Mouse (Mus musculus): Measurements from ENCODE around the gene Klhdc8a. TPM values are rescaled to one million over a fixed set of nuclear protein-coding genes. Genes with fewer than 3 reads are reported as not detected.
"Not testable (repeated sequence)": the region's sequence is repeated elsewhere in the genome, so short reads cannot be mapped to it uniquely, and the experiment has no call there.

The Klhdc8a gene
- polyA plus RNA-seq, 1 experiment from 2014 or later = 1.2 TPM

- H3K36me3 ChIP-seq (ENCODE audit: poor library complexity, severe bottlenecking) = peaks cover under 1% of the 10 kb centered on the region; the same call in 1 of the 2 replicates
- no peak overlapping the region for H3K27ac ChIP-seq
- 39% methylated on average over 8 of the region's 8 CpGs for WGBS
- no peak overlapping the region for H3K4me2 ChIP-seq
- no peaks in the 10 kb centered on the region for H3K9me3 ChIP-seq (replicated peaks)
- H3K4me3 ChIP-seq = no peak overlapping the region
- no peak overlapping the region for H3K9ac ChIP-seq
- no peaks in the 10 kb centered on the region for H3K27me3 ChIP-seq
- no peak for ATAC-seq
- H3K4me1 ChIP-seq = peaks cover 28% of the 10 kb centered on the region
Measured at GRCm38 (mm10) chr1:132338027-132338660, 39.7 kb downstream of the Klhdc8a start.

- no peaks in the 10 kb centered on the region for H3K4me1 ChIP-seq
- H3K9ac ChIP-seq = no peak overlapping the region
- no peak overlapping the region for H3K4me2 ChIP-seq
- H3K36me3 ChIP-seq (ENCODE audit: poor library complexity, severe bottlenecking) = no peaks in the 10 kb centered on the region
- H3K9me3 ChIP-seq (replicated peaks) = no peaks in the 10 kb centered on the region
- 61% methylated on average over 5 of the region's 5 CpGs for WGBS
- no peak overlapping the region for H3K4me3 ChIP-seq
- no peaks in the 10 kb centered on the region for H3K27me3 ChIP-seq
- no peak for ATAC-seq
- no peak overlapping the region for H3K27ac ChIP-seq
Measured at GRCm38 (mm10) chr1:132341731-132342501, 43.5 kb downstream of the Klhdc8a start.

GRCm38 (mm10) chr1:132342518-132342917 is 44.1 kb downstream of the Klhdc8a start:
- no peak overlapping the region for H3K9ac ChIP-seq
- no peak overlapping the region for H3K4me2 ChIP-seq
- no peaks in the 10 kb centered on the region for H3K4me1 ChIP-seq
- H3K27me3 ChIP-seq = no peaks in the 10 kb centered on the region
- ATAC-seq = no peak
- no peaks in the 10 kb centered on the region for H3K9me3 ChIP-seq (replicated peaks)
- H3K27ac ChIP-seq = no peak overlapping the region
- WGBS = 73% methylated on average over 3 of the region's 3 CpGs
- no peak overlapping the region for H3K4me3 ChIP-seq
- no peaks in the 10 kb centered on the region for H3K36me3 ChIP-seq (ENCODE audit: poor library complexity, severe bottlenecking)

GRCm38 (mm10) chr1:132343191-132343590 is 44.8 kb downstream of the Klhdc8a start:
- Histone ChIP-seq H3K4me1 (no peaks in the 10 kb centered on the region), H3K4me3 (no peak overlapping the region), H3K9ac (no peak overlapping the region), H3K9me3 (replicated peaks) (no peaks in the 10 kb centered on the region), H3K36me3 (ENCODE audit: poor library complexity, severe bottlenecking) (no peaks in the 10 kb centered on the region), H3K27me3 (no peaks in the 10 kb centered on the region), H3K27ac (no peak overlapping the region), H3K4me2 (no peak overlapping the region)
- no peak for ATAC-seq
- 91% methylated on average over 2 of the region's 2 CpGs for WGBS

- no peak for ATAC-seq
- Histone ChIP-seq H3K4me3 (no peak overlapping the region), H3K9ac (no peak overlapping the region)
Measured at GRCm38 (mm10) chr1:132343656-132344055, 45.2 kb downstream of the Klhdc8a start.

GRCm38 (mm10) chr1:132345514-132345913 is 47.1 kb downstream of the Klhdc8a start:
- Histone ChIP-seq H3K4me2 (no peak overlapping the region), H3K4me1 (no peaks in the 10 kb centered on the region), H3K4me3 (no peak overlapping the region), H3K27me3 (no peaks in the 10 kb centered on the region), H3K9ac (no peak overlapping the region), H3K36me3 (ENCODE audit: poor library complexity, severe bottlenecking) (no peaks in the 10 kb centered on the region), H3K27ac (no peak overlapping the region), H3K9me3 (replicated peaks) (no peaks in the 10 kb centered on the region)
- WGBS = 75% methylated on average over 4 of the region's 4 CpGs
- no peak for ATAC-seq

More at GRCm38 (mm10) chr1:132343656-132344055, 45.2 kb downstream of the Klhdc8a start:
- Histone ChIP-seq H3K4me1 (no peaks in the 10 kb centered on the region), H3K27ac (no peak overlapping the region), H3K4me2 (no peak overlapping the region), H3K36me3 (ENCODE audit: poor library complexity, severe bottlenecking) (no peaks in the 10 kb centered on the region), H3K9me3 (replicated peaks) (no peaks in the 10 kb centered on the region), H3K27me3 (no peaks in the 10 kb centered on the region)
- WGBS = 93% methylated on average over 1 of the region's 1 CpGs

GRCm38 (mm10) chr1:132346134-132346851 is 47.9 kb downstream of the Klhdc8a start:
- H3K27ac ChIP-seq = no peak overlapping the region
- H3K4me1 ChIP-seq = no peaks in the 10 kb centered on the region
- no peaks in the 10 kb centered on the region for H3K9me3 ChIP-seq (replicated peaks)
- no peak overlapping the region for H3K4me2 ChIP-seq
- H3K9ac ChIP-seq = no peak overlapping the region
- H3K36me3 ChIP-seq (ENCODE audit: poor library complexity, severe bottlenecking) = no peaks in the 10 kb centered on the region
- 90% methylated on average over 12 of the region's 12 CpGs for WGBS
- no peaks in the 10 kb centered on the region for H3K27me3 ChIP-seq
- no peak overlapping the region for H3K4me3 ChIP-seq
- ATAC-seq = no peak

- Histone ChIP-seq H3K4me2 (no peak overlapping the region), H3K9ac (no peak overlapping the region), H3K36me3 (ENCODE audit: poor library complexity, severe bottlenecking) (no peaks in the 10 kb centered on the region), H3K9me3 (replicated peaks) (no peaks in the 10 kb centered on the region), H3K4me1 (no peaks in the 10 kb centered on the region), H3K4me3 (no peak overlapping the region), H3K27ac (no peak overlapping the region), H3K27me3 (no peaks in the 10 kb centered on the region)
- no peak for ATAC-seq
Measured at GRCm38 (mm10) chr1:132346951-132347350, 48.5 kb downstream of the Klhdc8a start.

- no peak overlapping the region for H3K4me3 ChIP-seq
- 83% methylated on average over 5 of the region's 5 CpGs for WGBS
- H3K27me3 ChIP-seq = no peaks in the 10 kb centered on the region
- no peaks in the 10 kb centered on the region for H3K36me3 ChIP-seq (ENCODE audit: poor library complexity, severe bottlenecking)
- no peak overlapping the region for H3K4me2 ChIP-seq
- no peak for ATAC-seq
- H3K27ac ChIP-seq = no peak overlapping the region
- H3K4me1 ChIP-seq = no peaks in the 10 kb centered on the region
- H3K9me3 ChIP-seq (replicated peaks) = no peaks in the 10 kb centered on the region
- H3K9ac ChIP-seq = no peak overlapping the region
Measured at GRCm38 (mm10) chr1:132348401-132348800, 50.0 kb downstream of the Klhdc8a start.

GRCm38 (mm10) chr1:132349049-132349448 is 50.6 kb downstream of the Klhdc8a start:
- not testable (repeated sequence) for ATAC-seq

GRCm38 (mm10) chr1:132349601-132350000 is 51.2 kb downstream of the Klhdc8a start:
- not testable (repeated sequence) for H3K27ac ChIP-seq; H3K27me3 ChIP-seq; H3K4me3 ChIP-seq; H3K4me2 ChIP-seq; H3K9me3 ChIP-seq (replicated peaks); H3K36me3 ChIP-seq (ENCODE audit: poor library complexity, severe bottlenecking); H3K4me1 ChIP-seq; H3K9ac ChIP-seq; ATAC-seq
- 80% methylated on average over 3 of the region's 3 CpGs for WGBS

More at GRCm38 (mm10) chr1:132349049-132349448, 50.6 kb downstream of the Klhdc8a start:
- not testable (repeated sequence) for H3K36me3 ChIP-seq (ENCODE audit: poor library complexity, severe bottlenecking); H3K4me1 ChIP-seq; H3K27me3 ChIP-seq; H3K9me3 ChIP-seq (replicated peaks); H3K4me2 ChIP-seq; H3K9ac ChIP-seq; H3K4me3 ChIP-seq; H3K27ac ChIP-seq

GRCm38 (mm10) chr1:132351058-132351457 is 52.6 kb downstream of the Klhdc8a start:
- 99% methylated on average over 4 of the region's 4 CpGs for WGBS
- Histone ChIP-seq H3K9me3 (replicated peaks) (no peaks in the 10 kb centered on the region), H3K4me1 (peaks cover 8% of the 10 kb centered on the region), H3K4me2 (no peak overlapping the region), H3K27ac (no peak overlapping the region), H3K36me3 (ENCODE audit: poor library complexity, severe bottlenecking) (no peaks in the 10 kb centered on the region), H3K4me3 (no peak overlapping the region), H3K27me3 (no peaks in the 10 kb centered on the region), H3K9ac (no peak overlapping the region)
- ATAC-seq = no peak
